Mouse (Mus musculus) NIH3T3 (cell line): ENCODE measurements around the gene Tspan8.

ENCODE experiments used
- DNase-seq: peaks from one replicate; pipeline ENCODE4 v3.0.0-alpha.2; 2012; ENCODE audit warnings: low read depth

The Tspan8 gene

DNA sequence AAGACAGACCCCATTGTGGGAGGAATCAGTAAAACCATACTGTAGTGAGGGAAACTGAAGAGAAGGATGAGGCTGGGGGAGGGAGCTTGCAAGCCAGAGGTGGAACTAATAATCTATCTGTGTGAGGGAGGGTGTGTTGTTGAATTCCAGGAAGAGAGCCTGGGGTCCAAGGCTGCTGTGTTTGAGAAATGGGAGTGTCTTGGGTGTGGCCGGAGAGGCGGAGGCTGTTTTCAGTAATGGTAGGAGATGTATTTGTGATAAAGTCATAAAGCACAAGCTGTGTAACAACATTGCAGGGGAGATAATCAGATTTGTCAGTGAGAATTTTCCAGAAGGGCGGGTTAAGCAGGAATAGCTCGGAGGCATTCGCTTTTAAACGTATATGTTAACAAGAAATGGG, 17.4 kb downstream of the Tspan8 start:
- no peak for DNase-seq

DNA sequence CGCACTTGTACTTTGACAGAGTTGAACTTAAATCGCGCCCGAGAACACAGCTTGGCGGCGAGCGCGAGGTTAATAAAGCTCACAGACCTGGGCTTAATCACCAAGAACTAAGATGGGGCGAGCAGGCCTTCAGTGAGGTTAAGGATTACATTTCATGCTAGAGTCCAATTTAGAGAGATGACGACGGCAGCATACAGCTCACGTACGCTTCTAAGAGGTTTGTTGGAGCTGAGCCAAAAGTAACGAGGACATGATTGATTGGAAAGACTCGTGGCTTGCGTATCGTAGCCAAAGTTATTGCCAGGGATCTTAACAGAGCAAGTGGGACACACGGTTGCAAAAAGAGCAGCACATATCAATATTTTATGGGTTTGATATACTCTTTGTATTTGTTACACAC, 30.3 kb downstream of the Tspan8 start:
- no peak for DNase-seq

DNA sequence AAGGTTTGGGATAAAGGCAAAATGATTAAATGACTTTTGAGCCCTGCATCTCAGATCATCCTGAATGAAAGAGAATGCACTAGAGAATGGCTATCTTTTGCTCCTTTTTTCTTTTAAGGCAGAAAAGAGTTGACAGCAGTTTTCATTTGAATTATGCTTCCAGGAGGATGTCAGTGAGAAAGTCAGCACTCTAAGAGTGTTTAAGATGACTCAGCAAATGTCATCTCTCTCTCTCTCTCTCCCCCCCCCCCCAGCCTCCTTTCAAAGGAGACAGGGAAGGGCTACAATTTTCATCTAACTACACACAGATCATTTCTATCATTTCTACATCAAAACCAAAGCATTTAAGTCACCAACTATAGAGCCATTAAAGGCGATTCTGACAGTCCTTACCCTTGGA, 31.9 kb downstream of the Tspan8 start:
- DNase-seq: no peak

DNA sequence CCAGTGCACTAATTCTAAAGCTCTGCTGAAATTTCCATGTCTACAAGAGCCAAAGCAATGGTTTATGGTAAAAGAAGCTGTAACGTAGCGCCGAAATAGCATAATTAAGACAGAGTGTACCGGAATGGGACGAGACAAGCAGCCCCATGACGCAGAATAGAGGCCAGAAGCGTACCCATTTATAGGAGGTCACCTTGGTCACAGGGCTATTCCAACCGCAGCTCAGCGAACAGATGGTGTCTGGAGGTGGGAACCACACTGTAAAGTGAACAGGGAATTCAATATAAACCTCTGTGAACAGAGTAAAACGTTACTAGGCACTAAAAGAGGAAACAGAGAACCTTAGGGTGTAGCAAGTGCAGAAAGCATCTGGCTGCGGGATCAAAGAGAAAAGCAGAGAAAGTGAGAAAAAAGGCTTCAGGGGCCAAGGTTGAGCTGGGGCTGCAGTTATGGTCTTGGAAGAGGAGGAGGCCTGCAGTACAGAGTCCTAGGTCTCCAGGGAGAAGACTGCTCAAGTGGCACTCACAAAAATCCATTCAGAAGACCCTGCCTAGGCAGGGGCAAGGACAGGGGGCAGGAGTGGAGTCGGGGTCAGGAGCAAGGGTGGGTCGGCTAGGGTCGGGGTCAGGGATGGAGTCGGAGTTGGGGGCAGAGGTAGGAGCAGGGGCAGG, 43.7 kb downstream of the Tspan8 start:
- no peak for DNase-seq

DNA sequence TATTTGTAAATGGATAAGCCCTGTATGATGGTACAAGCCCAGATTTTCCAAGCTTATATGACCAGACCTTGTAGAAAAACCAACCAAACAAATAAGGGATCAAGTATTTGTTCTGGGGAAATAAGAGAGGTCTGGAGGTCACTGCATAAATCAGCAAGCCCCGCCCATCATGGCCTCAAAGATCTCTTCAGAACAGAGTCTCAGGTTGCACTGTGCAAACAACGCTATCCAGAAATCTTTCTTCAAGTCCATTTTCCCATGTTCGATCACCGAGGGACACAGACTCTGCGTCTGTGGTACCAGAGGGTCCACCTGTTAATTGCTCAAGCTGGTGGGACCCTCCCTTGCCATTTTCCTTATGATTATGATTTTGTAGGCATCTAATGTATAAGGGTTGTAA, 45.3 kb downstream of the Tspan8 start:
- DNase-seq: no peak

DNA sequence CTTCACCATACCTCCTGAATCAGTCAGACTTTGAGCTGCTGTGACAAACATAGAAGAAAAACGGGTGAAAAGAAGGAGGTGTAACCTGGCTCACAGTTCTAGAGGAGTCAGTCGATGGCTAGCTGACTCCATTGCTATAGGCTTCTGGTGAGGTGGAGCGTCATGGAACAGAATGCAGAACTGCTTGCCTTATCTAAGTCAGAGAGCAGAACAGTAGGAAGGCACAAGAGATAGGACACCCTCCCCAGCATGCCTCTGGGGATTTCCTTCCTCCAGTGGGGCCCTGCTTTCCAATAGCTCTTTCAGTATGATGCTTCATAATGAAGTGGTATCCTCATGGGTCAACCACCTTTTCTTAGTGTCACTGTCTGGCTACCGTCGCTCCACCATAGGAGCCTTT, 66.1 kb downstream of the Tspan8 start:
- no peak for DNase-seq

DNA sequence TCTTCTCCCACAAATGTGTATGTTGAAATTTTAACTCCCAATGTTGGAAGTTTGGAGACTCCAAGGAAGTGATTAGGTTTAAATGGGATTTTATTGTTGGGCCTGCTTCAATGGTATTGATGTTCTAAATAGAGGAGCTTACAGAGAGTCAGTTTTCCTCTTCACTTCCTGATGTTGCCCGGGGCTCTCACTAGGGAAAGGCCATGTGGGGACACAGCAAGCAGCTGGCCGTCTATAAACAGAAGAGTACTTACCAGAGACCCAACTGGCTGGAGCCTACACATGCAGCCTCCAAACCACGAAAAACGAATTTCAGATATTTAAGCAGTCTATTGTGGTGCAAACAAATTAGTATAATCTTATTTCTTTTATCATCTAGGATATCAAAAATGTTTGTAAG, 75.3 kb downstream of the Tspan8 start:
- no peak for DNase-seq

DNA sequence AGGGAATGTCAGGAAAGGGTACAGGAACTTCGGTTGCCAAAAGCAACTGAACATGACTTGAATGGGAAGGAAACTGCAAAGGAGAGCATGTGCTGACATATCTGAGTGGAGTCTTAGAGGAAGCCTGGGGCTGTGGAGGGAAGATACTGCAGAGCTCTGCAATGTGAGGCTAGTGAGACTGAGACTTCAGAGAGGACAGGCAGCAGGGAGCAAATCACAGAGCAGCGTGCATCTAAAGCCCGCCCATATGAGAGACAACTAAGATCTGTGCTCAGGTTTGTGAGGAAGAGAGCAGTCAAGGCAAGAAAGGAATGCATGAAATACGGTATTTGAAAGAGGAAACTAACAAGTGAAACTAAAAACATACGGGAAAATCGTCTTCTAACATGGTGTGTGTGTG, 76.3 kb downstream of the Tspan8 start:
- no peak for DNase-seq

DNA sequence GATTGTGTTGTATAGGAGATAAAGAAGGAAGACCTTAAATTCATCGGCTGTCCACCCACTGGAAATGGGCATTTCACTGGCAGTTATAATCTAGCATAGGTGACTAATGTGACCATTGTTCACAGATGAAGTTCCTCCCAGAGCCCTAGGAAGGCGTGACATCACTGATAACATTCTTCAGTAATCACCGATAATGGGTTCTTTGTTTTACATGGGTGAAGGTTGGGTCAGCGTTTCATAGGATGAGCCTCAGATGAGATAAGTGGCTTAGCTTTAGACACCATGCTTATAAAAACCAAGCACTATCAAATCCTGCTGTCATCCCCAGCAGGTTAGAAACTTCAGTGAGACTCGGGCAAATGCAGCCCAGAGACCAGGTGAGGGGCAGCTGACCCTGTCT, 77.4 kb downstream of the Tspan8 start:
- DNase-seq: no peak

DNA sequence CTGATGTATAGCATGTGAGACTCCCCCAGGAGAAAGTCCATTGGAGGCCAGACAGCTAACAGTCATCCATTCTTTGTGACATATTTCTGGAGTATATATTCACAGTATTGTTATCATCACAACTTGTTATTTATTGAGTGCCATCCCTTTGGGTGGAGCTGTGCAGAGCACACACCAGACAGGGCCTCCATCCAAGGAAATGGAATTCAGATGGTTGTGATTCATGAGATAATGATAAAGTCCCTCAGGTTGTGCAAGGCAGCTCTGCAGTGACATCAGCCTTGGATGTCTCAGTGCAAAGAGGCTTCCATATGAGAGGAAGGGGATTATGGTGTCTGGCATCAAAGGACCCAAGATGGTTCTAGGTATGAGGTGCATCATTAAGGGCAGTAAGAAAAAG, 80.1 kb downstream of the Tspan8 start:
- no peak for DNase-seq

DNA sequence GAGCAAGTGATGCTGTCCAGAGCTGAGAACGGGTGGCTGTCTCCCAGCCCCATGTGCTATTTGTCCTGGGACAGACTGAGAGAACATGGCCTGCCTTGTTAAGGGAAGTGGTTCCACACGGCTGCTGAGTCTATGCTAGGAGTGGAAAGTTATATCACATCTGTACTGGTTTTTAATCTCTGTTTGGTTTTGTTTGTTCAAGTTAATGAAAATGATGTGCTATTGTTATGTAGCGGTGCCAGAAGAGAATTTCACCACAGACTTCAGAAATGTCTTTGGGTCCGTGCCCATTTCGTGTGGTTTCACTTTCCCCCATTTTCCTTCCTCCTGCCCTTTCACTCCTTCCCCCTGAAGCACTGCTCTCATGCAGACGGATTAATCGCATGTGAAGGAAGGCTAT, 80.6 kb downstream of the Tspan8 start:
- peak; percentile 61 for DNase-seq
